In genomic region chr4:101591400-101591799, GRCm38 (mm10) we compare ENCODE assay signal across 15 mouse cellular contexts. TPM values are rescaled to one million over a fixed set of nuclear protein-coding genes. Genes with fewer than 3 reads are reported as not detected.
DNase-seq lines count a peak whose midpoint lies in the region; ATAC-seq and TF ChIP-seq lines count a peak whose summit lies in the region.
"Had no signal": no experiment of that assay in that cellular context is flagged by ENCODE, and none has a peak within 500 bp of the region (broad histone marks: within the 10 kb centered on the region; RNA-seq: fewer than 3 reads in every experiment).

No protein-coding gene starts in this region.

- H3K4me3 ChIP-seq in intestine, postnatal 0 days (ENCODE audit: low read depth, low read length), result no peak overlapping the region
- no peak overlapping the region for H3K4me3 ChIP-seq in intestine, embryonic 16.5 days (ENCODE audit: low read length)
- no peak overlapping the region for H3K4me3 ChIP-seq in lung, postnatal 0 days (ENCODE audit: low read depth, low read length)
- H3K4me3 ChIP-seq: hindbrain, embryonic 13.5 days; intestine, embryonic 15.5 days; neural tube, embryonic 13.5 days had no signal

- TF ChIP-seq CTCF in intestine, postnatal 0 days (IDR thresholded peaks at IDR 0.05; ENCODE audit: low read depth), result 0 out of 2 replicates have a peak, but pooled peaks have one; percentile 22
- peak; percentile 4; the same call in 1 of the 2 replicates for TF ChIP-seq CTCF in lung, postnatal 0 days (IDR thresholded peaks at IDR 0.05)

- no peak for ATAC-seq in intestine, postnatal 0 days
- no peak for ATAC-seq in intestine, embryonic 16.5 days
- no peak for ATAC-seq in lung, postnatal 0 days
- ATAC-seq in megakaryocyte-erythroid progenitor cell, adult 5-6 weeks (replicated peaks; ENCODE audit: low FRiP score, low TSS enrichment, poor library complexity, severe bottlenecking), result peak; percentile 43; the same call in 1 of the 2 replicates
- ATAC-seq: intestine, embryonic 15.5 days had no signal

- no peaks in the 10 kb centered on the region for H3K36me3 ChIP-seq in intestine, postnatal 0 days (ENCODE audit: control insufficient read depth, insufficient read depth)
- H3K36me3 ChIP-seq in intestine, embryonic 16.5 days (ENCODE audit: control insufficient read depth, insufficient read depth, low read length), result no peaks in the 10 kb centered on the region
- H3K36me3 ChIP-seq in lung, postnatal 0 days (ENCODE audit: insufficient read depth, low read length), result no peaks in the 10 kb centered on the region
- H3K36me3 ChIP-seq: hindbrain, embryonic 13.5 days; intestine, embryonic 15.5 days; neural tube, embryonic 13.5 days had no signal

- no peak overlapping the region for H3K4me2 ChIP-seq in intestine, postnatal 0 days (replicated peaks; ENCODE audit: low read depth)
- no peak overlapping the region for H3K4me2 ChIP-seq in intestine, embryonic 16.5 days (ENCODE audit: low read depth, low read length)
- H3K4me2 ChIP-seq in lung, postnatal 0 days (replicated peaks; ENCODE audit: low read depth, low read length), result no peak overlapping the region
- H3K4me2 ChIP-seq: hindbrain, embryonic 13.5 days; intestine, embryonic 15.5 days; neural tube, embryonic 13.5 days had no signal

- WGBS in intestine, postnatal 0 days, result 88% methylated on average over 1 of the region's 1 CpGs
- WGBS in intestine, embryonic 16.5 days, result 81% methylated on average over 1 of the region's 1 CpGs
- 75% methylated on average over 1 of the region's 1 CpGs for WGBS in lung, postnatal 0 days

- H3K9me3 ChIP-seq in intestine, postnatal 0 days (ENCODE audit: control insufficient read depth), result no peaks in the 10 kb centered on the region
- H3K9me3 ChIP-seq in intestine, embryonic 16.5 days (ENCODE audit: control insufficient read depth, low read length), result 0 out of 2 replicates have a peak, but pooled peaks cover 3% of the 10 kb centered on the region
- H3K9me3 ChIP-seq in lung, postnatal 0 days (ENCODE audit: low read length), result no peaks in the 10 kb centered on the region
- H3K9me3 ChIP-seq: hindbrain, embryonic 13.5 days; intestine, embryonic 15.5 days; neural tube, embryonic 13.5 days had no signal

- no peak overlapping the region for H3K27ac ChIP-seq in intestine, postnatal 0 days (ENCODE audit: low read depth, low read length)
- no peak overlapping the region for H3K27ac ChIP-seq in intestine, embryonic 16.5 days (ENCODE audit: low read length)
- H3K27ac ChIP-seq in lung, postnatal 0 days (ENCODE audit: low read length), result no peak overlapping the region
- H3K27ac ChIP-seq: hindbrain, embryonic 13.5 days; intestine, embryonic 15.5 days; neural tube, embryonic 13.5 days had no signal

- no peak for DNase-seq in lung, postnatal 0 days (ENCODE audit: low spot score)
- DNase-seq in lung, postnatal 36 days, result no peak
- peak; percentile 30 for DNase-seq in ES-CJ7 (ENCODE audit: low read depth, low spot score)
- DNase-seq in frontal cortex, postnatal 10 days (ENCODE audit: low spot score in 2 of 2), result no peak
- DNase-seq: adrenal gland, postnatal 25 days; cerebellum, adult 9-10 months; gastrocnemius, postnatal 10 days; kidney, postnatal 14 days; lung, postnatal 10 days had no signal

- TF ChIP-seq EP300 in lung, postnatal 0 days (IDR thresholded peaks at IDR 0.05), result no peak

- no peaks in the 10 kb centered on the region for H3K4me1 ChIP-seq in intestine, postnatal 0 days (replicated peaks; ENCODE audit: control insufficient read depth, insufficient read depth, low read length)
- H3K4me1 ChIP-seq in intestine, embryonic 16.5 days (ENCODE audit: control insufficient read depth, insufficient read depth, low read length), result no peaks in the 10 kb centered on the region
- H3K4me1 ChIP-seq in lung, postnatal 0 days (ENCODE audit: insufficient read depth, low read depth, low read length), result no peaks in the 10 kb centered on the region
- H3K4me1 ChIP-seq: intestine, embryonic 15.5 days had no signal

- no peaks in the 10 kb centered on the region for H3K27me3 ChIP-seq in intestine, postnatal 0 days (replicated peaks; ENCODE audit: control insufficient read depth, insufficient read depth, low read length)
- H3K27me3 ChIP-seq in intestine, embryonic 16.5 days (replicated peaks; ENCODE audit: control insufficient read depth, insufficient read depth, low read length), result no peaks in the 10 kb centered on the region
- no peaks in the 10 kb centered on the region for H3K27me3 ChIP-seq in lung, postnatal 0 days (replicated peaks; ENCODE audit: insufficient read depth, low read length)
- H3K27me3 ChIP-seq: hindbrain, embryonic 13.5 days; intestine, embryonic 15.5 days; neural tube, embryonic 13.5 days had no signal

- H3K9ac ChIP-seq in intestine, postnatal 0 days (ENCODE audit: low read depth, low read length), result no peak overlapping the region
- no peak overlapping the region for H3K9ac ChIP-seq in intestine, embryonic 16.5 days (ENCODE audit: low read depth, low read length)
- no peak overlapping the region for H3K9ac ChIP-seq in lung, postnatal 0 days (replicated peaks; ENCODE audit: low read depth)
- H3K9ac ChIP-seq: hindbrain, embryonic 13.5 days; intestine, embryonic 15.5 days; neural tube, embryonic 13.5 days had no signal

RNA-seq across cellular contexts. Expression of gene Leprot, which starts 56.1 kb away (rescaled TPM):
- polyA plus RNA-seq in intestine, postnatal 0 days (2015; fragmentation: Nextera tagmentation; extraction: Ambion mirVana), result 130 and 137 TPM in 2 replicates
- 116 and 118 TPM in 2 replicates for polyA plus RNA-seq in intestine, embryonic 16.5 days (2015; fragmentation: Nextera tagmentation; extraction: Ambion mirVana)
- 144 TPM in 2 replicates for polyA plus RNA-seq in lung, postnatal 0 days (2015; fragmentation: Nextera tagmentation; extraction: Ambion mirVana)
- total RNA-seq in megakaryocyte-erythroid progenitor cell, adult 5-6 weeks (2014; fragmentation: Nextera tagmentation), result 83.3 and 103 TPM in 2 replicates
- 116 and 138 TPM in 2 replicates for total RNA-seq in megakaryocyte-erythroid progenitor cell, adult 5-6 weeks (2017)
